Mouse (Mus musculus): ENCODE data around the gene 1110051M20Rik. TPM values are rescaled to one million over a fixed set of nuclear protein-coding genes. Genes with fewer than 3 reads are reported as not detected.

1110051M20Rik gene
- total RNA-seq, 2 experiments from 2014 or later, result 7.0 to 14.0 TPM

GRCm38 (mm10) chr2:91429915-91430599 is 14.4 kb downstream of the 1110051M20Rik start:
- no peak for DNase-seq (ENCODE audit: low spot score)
- intact Hi-C loops (cut with DNase I), result no loop called here

GRCm38 (mm10) chr2:91429146-91429545 is 15.4 kb downstream of the 1110051M20Rik start:
- no peak for DNase-seq (ENCODE audit: low spot score)
- intact Hi-C loops (cut with DNase I), result no loop called here

GRCm38 (mm10) chr2:91426321-91426720 is 18.2 kb downstream of the 1110051M20Rik start:
- no peak for DNase-seq (ENCODE audit: low spot score)
- intact Hi-C loops (cut with DNase I), result no loop called here

GRCm38 (mm10) chr2:91424061-91424720 is 20.3 kb downstream of the 1110051M20Rik start:
- no peak for DNase-seq (ENCODE audit: low spot score)
- intact Hi-C loops (cut with DNase I), result no loop called here

- DNase-seq (ENCODE audit: low spot score), result no peak
- intact Hi-C loops (cut with DNase I), result no loop called here
Observed at GRCm38 (mm10) chr2:91421641-91422040, 22.9 kb downstream of the 1110051M20Rik start.

GRCm38 (mm10) chr2:91413811-91414210 is 30.7 kb downstream of the 1110051M20Rik start:
- intact Hi-C loops (cut with DNase I), result no loop called here
- DNase-seq (ENCODE audit: low spot score), result no peak

GRCm38 (mm10) chr2:91412361-91412760 is 32.1 kb downstream of the 1110051M20Rik start:
- intact Hi-C loops (cut with DNase I), result no loop called here
- no peak for DNase-seq (ENCODE audit: low spot score)

- DNase-seq (ENCODE audit: low spot score), result no peak
- intact Hi-C loops (cut with DNase I), result no loop called here
Observed at GRCm38 (mm10) chr2:91411473-91411872, 33.0 kb downstream of the 1110051M20Rik start.

GRCm38 (mm10) chr2:91408031-91408430 is 36.5 kb downstream of the 1110051M20Rik start:
- DNase-seq (ENCODE audit: low spot score), result no peak
- intact Hi-C loops (cut with DNase I), result no loop called here

GRCm38 (mm10) chr2:91405071-91405470 is 39.4 kb downstream of the 1110051M20Rik start:
- intact Hi-C loops (cut with DNase I), result no loop called here
- no peak for DNase-seq (ENCODE audit: low spot score)

- intact Hi-C loops (cut with DNase I), result no loop called here
- DNase-seq (ENCODE audit: low spot score), result no peak
Observed at GRCm38 (mm10) chr2:91399727-91400126, 44.8 kb downstream of the 1110051M20Rik start.

GRCm38 (mm10) chr2:91399168-91399567 is 45.3 kb downstream of the 1110051M20Rik start:
- no peak for DNase-seq (ENCODE audit: low spot score)
- intact Hi-C loops (cut with DNase I), result no loop called here

- no peak for DNase-seq (ENCODE audit: low spot score)
- intact Hi-C loops (cut with DNase I), result no loop called here
Observed at GRCm38 (mm10) chr2:91394078-91394477, 50.4 kb downstream of the 1110051M20Rik start.

- no peak for DNase-seq (ENCODE audit: low spot score)
- intact Hi-C loops (cut with DNase I), result no loop called here
Observed at GRCm38 (mm10) chr2:91388738-91389137, 55.8 kb downstream of the 1110051M20Rik start.

GRCm38 (mm10) chr2:91388281-91388680 is 56.2 kb downstream of the 1110051M20Rik start:
- DNase-seq (ENCODE audit: low spot score), result no peak
- intact Hi-C loops (cut with DNase I), result no loop called here

GRCm38 (mm10) chr2:91387287-91387958 is 57.1 kb downstream of the 1110051M20Rik start:
- intact Hi-C loops (cut with DNase I), result no loop called here
- no peak for DNase-seq (ENCODE audit: low spot score)

- intact Hi-C loops (cut with DNase I), result no loop called here
- no peak for DNase-seq (ENCODE audit: low spot score)
Observed at GRCm38 (mm10) chr2:91386547-91387286, 57.8 kb downstream of the 1110051M20Rik start.

- intact Hi-C loops (cut with DNase I), result no loop called here
- no peak for DNase-seq (ENCODE audit: low spot score)
Observed at GRCm38 (mm10) chr2:91383294-91383693, 61.2 kb downstream of the 1110051M20Rik start.

GRCm38 (mm10) chr2:91377038-91377437 is 67.5 kb downstream of the 1110051M20Rik start:
- intact Hi-C loops (cut with DNase I), result no loop called here
- no peak for DNase-seq (ENCODE audit: low spot score)

GRCm38 (mm10) chr2:91370314-91370713 is 74.2 kb downstream of the 1110051M20Rik start:
- intact Hi-C loops (cut with DNase I), result no loop called here
- DNase-seq (ENCODE audit: low spot score), result no peak

All from heart, postnatal 25 days (tissue).